Mouse (Mus musculus): ENCODE measurements at regions not wholly inside any gene's neighbourhood (a gene's known extent, or its start where the extent isn't known, plus 50 kb on each side); places are given as distances from the start of the nearest gene placed in this dataset.

DNA sequence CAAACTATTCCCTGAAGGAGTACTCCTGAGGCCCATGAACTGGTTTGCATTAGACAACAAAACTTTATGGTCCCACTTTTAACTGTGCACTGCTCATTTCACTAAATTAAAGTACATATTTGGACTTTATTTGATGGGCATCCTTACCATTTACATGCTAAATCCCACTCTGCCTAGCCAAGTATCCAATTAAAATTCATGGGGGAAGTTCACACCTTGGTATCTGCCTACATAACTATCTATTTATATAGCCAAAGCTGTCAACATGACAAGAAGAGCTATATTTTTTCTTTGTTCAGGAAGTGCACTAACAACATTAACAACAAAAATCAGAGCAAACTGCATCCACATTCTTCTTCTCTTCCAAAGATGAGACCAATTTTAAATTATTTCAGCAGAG is 317.7 kb upstream of the Nwd2 start:
- TF ChIP-seq CTCF (conservative IDR thresholded peaks at IDR 0.05; ENCODE audit: low read length) (no peak), NANOG (IDR thresholded peaks at IDR 0.05; ENCODE audit: borderline replicate concordance, low read length) (no peak)
